Mouse (Mus musculus) fibroblast of lung, adult 2 months (primary cell): ENCODE data around the gene Tsn.

ENCODE experiments used
- DNase-seq: peaks from one replicate; pipeline ENCODE4 v3.0.0-alpha.2; 2011; ENCODE audit warnings: low read depth

Gene Tsn

GRCm38 (mm10) chr1:118311622-118312326 is at the start of gene Tsn:
Gene Tsn, minus strand, starts transcription at chr1:118311739.
- DNase-seq, result no peak

GRCm38 (mm10) chr1:118359071-118359761 is 47.7 kb upstream of the Tsn start:
- DNase-seq, result peak; percentile 82

- no peak for DNase-seq
These were observed 38.4 kb upstream of the Tsn start for GRCm38 (mm10) chr1:118349922-118350321.

GRCm38 (mm10) chr1:118343649-118344435 is 32.3 kb upstream of the Tsn start:
- no peak for DNase-seq

GRCm38 (mm10) chr1:118337921-118338320 is 26.4 kb upstream of the Tsn start:
- no peak for DNase-seq

- DNase-seq, result no peak
These were observed 24.3 kb upstream of the Tsn start for GRCm38 (mm10) chr1:118335847-118336246.

- no peak for DNase-seq
These were observed 23.5 kb upstream of the Tsn start for GRCm38 (mm10) chr1:118334749-118335713.

GRCm38 (mm10) chr1:118321661-118322201 is 10.2 kb upstream of the Tsn start, which contains the start of gene Nifk:
Gene Nifk, plus strand, starts transcription at chr1:118321839.
- peak; percentile 85 for DNase-seq

GRCm38 (mm10) chr1:118320696-118321095 is 9.2 kb upstream of the Tsn start:
- DNase-seq, result no peak

GRCm38 (mm10) chr1:118310780-118311621 is 538 bp downstream of the Tsn start:
- peak; percentile 51 for DNase-seq

- no peak for DNase-seq
These were observed 13.8 kb downstream of the Tsn start for GRCm38 (mm10) chr1:118297719-118298118.

GRCm38 (mm10) chr1:118296673-118297072 is 14.9 kb downstream of the Tsn start:
- DNase-seq, result no peak

- DNase-seq, result no peak
These were observed 16.7 kb downstream of the Tsn start for GRCm38 (mm10) chr1:118294826-118295225.

- DNase-seq, result no peak
These were observed 17.3 kb downstream of the Tsn start for GRCm38 (mm10) chr1:118294192-118294591.

- DNase-seq, result no peak
These were observed 19.2 kb downstream of the Tsn start for GRCm38 (mm10) chr1:118292291-118292690.

GRCm38 (mm10) chr1:118275139-118275538 is 36.4 kb downstream of the Tsn start:
- no peak for DNase-seq

- DNase-seq, result no peak
These were observed 59.6 kb downstream of the Tsn start for GRCm38 (mm10) chr1:118251931-118252330.
